Mouse (Mus musculus): Measurements from ENCODE around the gene Sdhc. TPM values are rescaled to one million over a fixed set of nuclear protein-coding genes. Genes with fewer than 3 reads are reported as not detected.

The Sdhc gene
- polyA plus RNA-seq (2014; fragmentation: Nextera tagmentation; extraction: Ambion mirVana) = 261 and 281 TPM in 2 replicates

- under 1% methylated on average over 34 of the region's 34 CpGs for WGBS
- ATAC-seq (replicated peaks; ENCODE audit: low FRiP score) (peak; percentile 95), DNase-seq (ENCODE audit: low spot score) (peak; percentile 97)
Observed at GRCm38 (mm10) chr1:171149974-171150760, at the start of gene Sdhc, which contains the start of gene Mpz. Sdhc (minus strand) TSS chr1:171150603. Mpz (plus strand) TSS chr1:171150711.

GRCm38 (mm10) chr1:171199532-171199931 is 49.1 kb upstream of the Sdhc start:
- Histone ChIP-seq H3K27me3 (replicated peaks; ENCODE audit: control insufficient read depth, insufficient read depth, low read length) (peaks cover 24% of the 10 kb centered on the region), H3K9ac (ENCODE audit: low read depth, low read length) (no peak overlapping the region), H3K36me3 (ENCODE audit: control insufficient read depth, insufficient read depth, low read length) (no peaks in the 10 kb centered on the region), H3K4me3 (ENCODE audit: low read depth, low read length) (no peak overlapping the region), H3K4me1 (replicated peaks; ENCODE audit: control insufficient read depth, insufficient read depth, low read length) (no peaks in the 10 kb centered on the region), H3K9me3 (ENCODE audit: control insufficient read depth, low read length) (no peaks in the 10 kb centered on the region), H3K27ac (ENCODE audit: low read depth, low read length) (no peak overlapping the region), H3K4me2 (no peak overlapping the region)
- 40% methylated on average over 1 of the region's 1 CpGs for WGBS
- DNase-seq (ENCODE audit: low spot score) (no peak), ATAC-seq (replicated peaks; ENCODE audit: low FRiP score) (no peak)

More at GRCm38 (mm10) chr1:171149974-171150760, at the start of gene Sdhc, which contains the start of gene Mpz:
- Histone ChIP-seq H3K4me1 (replicated peaks; ENCODE audit: control insufficient read depth, insufficient read depth, low read length) (peaks cover 6% of the 10 kb centered on the region), H3K27me3 (replicated peaks; ENCODE audit: control insufficient read depth, insufficient read depth, low read length) (no peaks in the 10 kb centered on the region; the same call in 1 of the 2 replicates), H3K4me2 (peak within 1 kb of the TSS; percentile 78), H3K9ac (ENCODE audit: low read depth, low read length) (peak within 1 kb of the TSS; percentile 80), H3K4me3 (ENCODE audit: low read depth, low read length) (peak within 1 kb of the TSS; percentile 97), H3K27ac (ENCODE audit: low read depth, low read length) (peak within 1 kb of the TSS; percentile 54), H3K36me3 (ENCODE audit: control insufficient read depth, insufficient read depth, low read length) (peaks cover 6% of the 10 kb centered on the region; the same call in 1 of the 2 replicates), H3K9me3 (ENCODE audit: control insufficient read depth, low read length) (no peaks in the 10 kb centered on the region)

DNA sequence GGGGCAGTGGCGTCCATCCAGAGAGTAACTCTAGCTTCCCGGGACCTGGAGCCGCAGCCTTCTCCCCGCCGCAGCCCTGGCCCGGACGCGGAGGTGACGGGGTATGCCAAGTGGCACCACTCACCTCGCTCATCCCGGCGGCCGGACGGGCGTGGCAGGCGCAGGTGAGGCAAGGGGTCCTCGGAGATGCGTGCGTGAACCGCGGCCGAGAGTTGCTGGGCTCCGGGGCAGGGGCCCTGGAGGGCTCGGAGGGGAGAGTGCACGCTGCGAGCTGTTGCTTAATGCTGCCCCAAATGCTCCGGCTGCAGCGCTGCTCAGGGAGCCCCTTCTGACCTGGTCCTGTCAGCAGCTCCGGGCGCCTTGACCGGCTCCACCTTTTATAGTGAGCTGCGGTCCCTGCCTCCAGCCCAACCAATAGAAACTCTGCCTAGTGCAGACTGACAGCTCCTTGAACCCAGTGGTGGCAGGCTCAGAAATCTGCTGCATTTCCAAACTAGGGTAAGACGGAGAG is 45.5 kb upstream of the Sdhc start, which contains the start of gene Pcp4l1:
Pcp4l1 (minus strand) TSS at position 382 of the 511 bp plus-strand sequence.
- Histone ChIP-seq H3K36me3 (ENCODE audit: control insufficient read depth, insufficient read depth, low read length) (no peaks in the 10 kb centered on the region), H3K27me3 (replicated peaks; ENCODE audit: control insufficient read depth, insufficient read depth, low read length) (peaks cover 50% of the 10 kb centered on the region), H3K4me2 (peak within 1 kb of the TSS; percentile 75), H3K4me1 (replicated peaks; ENCODE audit: control insufficient read depth, insufficient read depth, low read length) (peaks cover 6% of the 10 kb centered on the region), H3K9me3 (ENCODE audit: control insufficient read depth, low read length) (no peaks in the 10 kb centered on the region), H3K27ac (ENCODE audit: low read depth, low read length) (no peak within 1 kb of the TSS), H3K4me3 (ENCODE audit: low read depth, low read length) (peak within 1 kb of the TSS; percentile 43), H3K9ac (ENCODE audit: low read depth, low read length) (no peak within 1 kb of the TSS)
- peak; percentile 48 for DNase-seq (ENCODE audit: low spot score)
- peak; percentile 67 for ATAC-seq (replicated peaks; ENCODE audit: low FRiP score)
- 1% methylated on average over 33 of the region's 33 CpGs for WGBS

DNA sequence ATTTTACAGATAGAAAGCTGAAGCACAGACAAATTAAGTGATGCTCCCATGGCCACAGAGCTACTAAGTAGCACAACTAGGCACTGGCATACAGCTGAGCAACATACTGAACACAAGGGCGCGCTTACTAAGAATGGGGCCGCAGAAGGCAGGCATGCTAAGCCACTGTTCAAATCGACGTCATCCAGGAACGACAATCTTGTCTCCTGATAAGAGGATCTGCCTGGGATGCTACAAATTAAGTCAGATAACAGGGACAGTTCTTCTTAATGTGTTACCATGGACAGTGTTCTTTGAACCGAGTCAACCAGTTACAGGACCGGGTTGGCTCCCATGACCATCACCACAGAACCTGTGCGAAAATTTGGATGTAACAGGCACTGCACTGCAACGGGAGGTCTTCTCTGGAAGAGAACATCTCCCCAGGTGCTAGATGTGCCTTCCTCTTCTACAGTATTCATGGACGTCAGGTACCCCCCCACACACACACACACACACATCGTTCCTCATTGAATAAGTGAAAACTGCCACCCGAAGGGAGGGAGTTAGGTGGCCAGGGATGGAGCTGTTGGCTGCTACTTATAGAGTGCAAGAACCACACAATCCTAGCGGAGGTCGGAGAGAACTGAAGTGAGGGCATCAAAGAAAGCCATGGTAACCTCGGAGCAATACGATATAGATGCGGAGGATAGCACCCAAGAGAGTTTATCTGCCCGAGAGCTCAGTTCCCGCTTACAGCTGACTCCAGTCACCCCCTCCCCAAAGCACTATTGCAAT is 44.8 kb upstream of the Sdhc start:
- H3K4me3 ChIP-seq (ENCODE audit: low read depth, low read length) = peak overlapping the region; percentile 43
- H3K27ac ChIP-seq (ENCODE audit: low read depth, low read length) = no peak overlapping the region
- H3K36me3 ChIP-seq (ENCODE audit: control insufficient read depth, insufficient read depth, low read length) = no peaks in the 10 kb centered on the region
- 7% methylated on average over 20 of the region's 20 CpGs for WGBS
- peaks cover 50% of the 10 kb centered on the region for H3K27me3 ChIP-seq (replicated peaks; ENCODE audit: control insufficient read depth, insufficient read depth, low read length)
- ATAC-seq (replicated peaks; ENCODE audit: low FRiP score) = no peak
- no peak for DNase-seq (ENCODE audit: low spot score)
- peaks cover 6% of the 10 kb centered on the region for H3K4me1 ChIP-seq (replicated peaks; ENCODE audit: control insufficient read depth, insufficient read depth, low read length)
- H3K4me2 ChIP-seq = peak overlapping the region; percentile 75
- no peaks in the 10 kb centered on the region for H3K9me3 ChIP-seq (ENCODE audit: control insufficient read depth, low read length)
- H3K9ac ChIP-seq (ENCODE audit: low read depth, low read length) = no peak overlapping the region

DNA sequence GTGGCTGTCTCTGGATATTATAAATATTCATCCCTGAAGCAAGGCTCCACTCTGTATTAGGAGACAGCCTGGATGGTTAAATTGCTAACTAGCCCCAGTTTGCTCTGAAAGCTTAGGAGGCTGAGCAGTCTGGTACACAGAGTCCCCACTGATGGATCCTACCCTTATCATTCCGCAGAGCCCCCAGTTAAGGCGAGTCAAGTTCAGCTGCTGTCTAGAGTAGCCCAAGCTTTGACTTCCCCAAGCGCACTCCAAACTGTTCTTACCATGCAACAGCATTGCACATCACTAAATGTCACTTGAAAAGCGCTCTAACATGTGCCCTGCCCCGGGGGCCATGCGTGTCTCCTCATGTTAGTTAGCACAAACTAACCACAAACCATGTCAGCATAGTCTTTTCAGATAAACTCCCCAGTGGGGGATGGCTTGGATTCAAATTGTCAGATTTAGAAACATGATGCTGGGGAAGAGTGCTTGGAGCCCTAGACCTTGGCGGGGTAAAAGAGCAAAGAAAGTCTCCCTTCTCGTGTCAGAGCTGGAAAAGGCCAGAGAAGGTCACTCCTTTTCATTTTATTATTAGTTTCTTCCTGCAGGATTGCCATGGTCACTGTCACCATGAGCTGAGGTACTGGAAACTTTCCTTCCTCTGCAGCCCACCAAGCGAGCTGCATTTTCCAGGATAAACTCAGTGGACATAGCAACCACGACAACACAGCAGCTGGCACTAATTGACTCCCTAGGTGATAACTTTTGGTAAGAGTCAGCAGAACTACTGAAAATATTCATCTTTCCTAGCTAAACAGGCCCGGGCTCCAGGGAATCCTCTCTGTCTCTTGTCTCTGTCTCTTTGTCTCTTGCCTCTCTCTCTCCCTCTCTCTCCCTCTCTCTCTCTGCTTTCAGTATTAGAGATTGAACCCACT is 43.8 kb upstream of the Sdhc start:
- no peak for DNase-seq (ENCODE audit: low spot score)
- Histone ChIP-seq H3K4me3 (ENCODE audit: low read depth, low read length) (no peak overlapping the region), H3K27me3 (replicated peaks; ENCODE audit: control insufficient read depth, insufficient read depth, low read length) (peaks cover 50% of the 10 kb centered on the region), H3K9me3 (ENCODE audit: control insufficient read depth, low read length) (no peaks in the 10 kb centered on the region), H3K27ac (ENCODE audit: low read depth, low read length) (no peak overlapping the region), H3K36me3 (ENCODE audit: control insufficient read depth, insufficient read depth, low read length) (no peaks in the 10 kb centered on the region), H3K9ac (ENCODE audit: low read depth, low read length) (no peak overlapping the region), H3K4me2 (no peak overlapping the region; the same call in 1 of the 2 replicates), H3K4me1 (replicated peaks; ENCODE audit: control insufficient read depth, insufficient read depth, low read length) (peaks cover 11% of the 10 kb centered on the region)
- ATAC-seq (replicated peaks; ENCODE audit: low FRiP score) = no peak
- WGBS = 30% methylated on average over 11 of the region's 11 CpGs

- H3K4me1 ChIP-seq (replicated peaks; ENCODE audit: control insufficient read depth, insufficient read depth, low read length) = peaks cover 13% of the 10 kb centered on the region
- no peaks in the 10 kb centered on the region for H3K36me3 ChIP-seq (ENCODE audit: control insufficient read depth, insufficient read depth, low read length)
- ATAC-seq (replicated peaks; ENCODE audit: low FRiP score) (no peak), DNase-seq (ENCODE audit: low spot score) (no peak)
- H3K4me3 ChIP-seq (ENCODE audit: low read depth, low read length) = 0 out of 2 replicates have a peak overlapping the region, but pooled peaks have one; percentile 0
- peaks cover 50% of the 10 kb centered on the region for H3K27me3 ChIP-seq (replicated peaks; ENCODE audit: control insufficient read depth, insufficient read depth, low read length)
- no peak overlapping the region for H3K9ac ChIP-seq (ENCODE audit: low read depth, low read length)
- WGBS = 6% methylated on average over 18 of the region's 18 CpGs
- H3K27ac ChIP-seq (ENCODE audit: low read depth, low read length) = no peak overlapping the region
- H3K9me3 ChIP-seq (ENCODE audit: control insufficient read depth, low read length) = no peaks in the 10 kb centered on the region
- peak overlapping the region; percentile 49 for H3K4me2 ChIP-seq
Observed at GRCm38 (mm10) chr1:171193093-171193840, 42.9 kb upstream of the Sdhc start.

GRCm38 (mm10) chr1:171192283-171192682 is 41.9 kb upstream of the Sdhc start:
- Histone ChIP-seq H3K27ac (ENCODE audit: low read depth, low read length) (no peak overlapping the region), H3K4me2 (no peak overlapping the region), H3K4me3 (ENCODE audit: low read depth, low read length) (no peak overlapping the region), H3K27me3 (replicated peaks; ENCODE audit: control insufficient read depth, insufficient read depth, low read length) (peaks cover 50% of the 10 kb centered on the region), H3K9me3 (ENCODE audit: control insufficient read depth, low read length) (no peaks in the 10 kb centered on the region), H3K4me1 (replicated peaks; ENCODE audit: control insufficient read depth, insufficient read depth, low read length) (peaks cover 13% of the 10 kb centered on the region), H3K9ac (ENCODE audit: low read depth, low read length) (no peak overlapping the region), H3K36me3 (ENCODE audit: control insufficient read depth, insufficient read depth, low read length) (no peaks in the 10 kb centered on the region)
- no peak for ATAC-seq (replicated peaks; ENCODE audit: low FRiP score)
- DNase-seq (ENCODE audit: low spot score) = no peak
- 43% methylated on average over 10 of the region's 10 CpGs for WGBS

Measured in liver, embryonic 11.5 days (tissue).